Mouse (Mus musculus): ENCODE results near the gene Fgfr2. TPM values are rescaled to one million over a fixed set of nuclear protein-coding genes. Genes with fewer than 3 reads are reported as not detected.

The Fgfr2 gene
- polyA plus RNA-seq, 1 experiment from 2014 or later, result 133 TPM

DNA sequence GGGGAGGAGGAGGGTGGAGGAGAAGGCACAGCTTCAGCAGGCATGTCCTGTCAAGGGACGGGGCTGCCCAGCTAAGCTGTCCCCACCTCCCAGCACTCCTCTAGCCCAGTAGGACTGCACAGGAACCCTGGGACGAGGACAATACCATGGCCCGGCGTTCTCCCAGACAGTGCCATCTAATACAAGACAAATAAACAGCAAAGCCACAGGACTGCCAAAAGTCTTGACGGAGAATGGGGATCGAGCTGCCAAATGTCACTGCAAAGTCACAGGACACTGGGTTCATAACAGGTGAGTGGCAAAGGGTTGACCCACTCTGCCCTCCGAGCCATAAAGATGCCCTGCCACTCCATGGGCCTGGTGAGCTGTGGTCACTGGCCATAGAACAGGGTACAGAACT, 2874.7 kb downstream of the Fgfr2 start:
- Histone ChIP-seq H3K4me2 (replicated peaks; ENCODE audit: low read depth, low read length) (no peak overlapping the region), H3K27ac (ENCODE audit: low read depth, low read length) (no peak overlapping the region), H3K27me3 (ENCODE audit: control insufficient read depth, insufficient read depth, low read length) (no peaks in the 10 kb centered on the region), H3K9me3 (ENCODE audit: control insufficient read depth, low read length) (no peaks in the 10 kb centered on the region), H3K4me3 (ENCODE audit: low read length) (no peak overlapping the region), H3K4me1 (ENCODE audit: control insufficient read depth, insufficient read depth, low read length) (peaks cover 73% of the 10 kb centered on the region), H3K9ac (ENCODE audit: low read depth, low read length) (no peak overlapping the region), H3K36me3 (ENCODE audit: control insufficient read depth, insufficient read depth, low read length) (peaks cover 4% of the 10 kb centered on the region; the same call in 1 of the 2 replicates)
- no peak for ATAC-seq (ENCODE audit: low FRiP score, low TSS enrichment)
- 33% methylated on average over 7 of the region's 7 CpGs for WGBS

DNA sequence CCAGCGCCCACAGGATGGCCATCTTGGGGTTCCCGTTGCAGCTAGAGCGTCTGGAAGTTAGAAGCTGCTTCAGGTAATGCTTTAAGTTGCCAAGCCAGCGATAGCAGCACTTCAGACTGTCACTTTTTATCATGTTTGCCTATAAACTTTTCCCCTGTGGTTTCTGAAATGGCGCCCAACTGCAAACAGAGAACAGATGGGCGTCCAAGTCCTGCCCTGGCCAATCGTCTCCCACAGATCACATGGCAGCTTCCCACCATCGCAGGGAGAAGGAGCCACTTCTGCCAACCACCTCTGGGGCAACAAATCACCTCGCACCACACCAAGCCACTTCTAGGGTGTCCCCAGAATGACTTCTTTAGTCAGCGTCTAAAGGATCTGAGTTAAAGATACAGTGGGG, 2875.3 kb downstream of the Fgfr2 start:
- H3K9ac ChIP-seq (ENCODE audit: low read depth, low read length), result no peak overlapping the region
- no peak overlapping the region for H3K4me3 ChIP-seq (ENCODE audit: low read length)
- H3K4me1 ChIP-seq (ENCODE audit: control insufficient read depth, insufficient read depth, low read length), result peaks cover 72% of the 10 kb centered on the region
- no peak overlapping the region for H3K27ac ChIP-seq (ENCODE audit: low read depth, low read length)
- peaks cover 4% of the 10 kb centered on the region; the same call in 1 of the 2 replicates for H3K36me3 ChIP-seq (ENCODE audit: control insufficient read depth, insufficient read depth, low read length)
- no peak for ATAC-seq (ENCODE audit: low FRiP score, low TSS enrichment)
- H3K9me3 ChIP-seq (ENCODE audit: control insufficient read depth, low read length), result no peaks in the 10 kb centered on the region
- no peak overlapping the region for H3K4me2 ChIP-seq (replicated peaks; ENCODE audit: low read depth, low read length)
- H3K27me3 ChIP-seq (ENCODE audit: control insufficient read depth, insufficient read depth, low read length), result no peaks in the 10 kb centered on the region
- WGBS, result 77% methylated on average over 10 of the region's 10 CpGs

DNA sequence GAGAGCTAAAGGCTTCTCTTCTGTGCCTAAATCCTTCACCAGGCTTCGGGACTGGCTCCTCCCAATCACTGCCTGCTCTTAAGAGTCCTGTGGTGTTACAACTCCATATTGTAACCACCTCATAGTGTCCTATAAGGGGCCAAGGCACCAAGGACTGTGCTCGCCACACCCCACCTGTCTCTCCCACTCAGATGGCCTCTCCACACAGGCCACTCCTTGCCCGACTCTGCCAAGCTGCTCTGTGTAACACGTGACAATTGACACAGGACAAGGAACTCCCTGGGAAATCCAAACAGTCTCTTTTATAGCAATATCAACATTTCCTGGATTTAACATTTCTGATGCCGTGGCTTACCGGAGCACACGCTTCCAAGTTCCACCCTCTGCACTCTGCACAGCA, 2876.7 kb downstream of the Fgfr2 start:
- WGBS, result 43% methylated on average over 7 of the region's 7 CpGs
- no peak overlapping the region for H3K4me3 ChIP-seq (ENCODE audit: low read length)
- H3K9ac ChIP-seq (ENCODE audit: low read depth, low read length), result no peak overlapping the region
- no peak for ATAC-seq (ENCODE audit: low FRiP score, low TSS enrichment)
- H3K27me3 ChIP-seq (ENCODE audit: control insufficient read depth, insufficient read depth, low read length), result no peaks in the 10 kb centered on the region
- H3K9me3 ChIP-seq (ENCODE audit: control insufficient read depth, low read length), result no peaks in the 10 kb centered on the region
- H3K4me2 ChIP-seq (replicated peaks; ENCODE audit: low read depth, low read length), result no peak overlapping the region
- no peak overlapping the region for H3K27ac ChIP-seq (ENCODE audit: low read depth, low read length)
- H3K36me3 ChIP-seq (ENCODE audit: control insufficient read depth, insufficient read depth, low read length), result no peaks in the 10 kb centered on the region
- H3K4me1 ChIP-seq (ENCODE audit: control insufficient read depth, insufficient read depth, low read length), result peaks cover 70% of the 10 kb centered on the region

DNA sequence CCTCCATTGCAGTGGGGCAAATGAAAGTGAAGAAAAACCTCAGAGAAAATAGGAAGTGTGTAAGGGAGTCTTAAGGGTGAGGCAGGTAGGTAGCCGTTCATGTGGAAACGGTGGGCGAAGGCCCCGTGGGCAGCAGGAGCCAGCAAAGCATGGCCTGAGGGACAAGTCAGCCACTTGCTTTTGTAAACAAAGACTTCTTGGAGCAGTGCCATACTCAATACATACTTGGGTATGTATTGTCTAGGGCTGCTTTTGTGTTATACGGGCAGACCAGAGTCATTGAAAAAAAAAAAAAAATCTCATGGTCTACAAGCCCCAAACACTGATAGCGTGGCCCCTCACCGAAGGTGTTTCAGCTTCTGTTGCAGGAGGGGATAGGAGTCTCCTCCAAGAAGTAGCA, 2878.6 kb downstream of the Fgfr2 start:
- ATAC-seq (ENCODE audit: low FRiP score, low TSS enrichment), result no peak
- no peak overlapping the region for H3K4me3 ChIP-seq (ENCODE audit: low read length)
- 52% methylated on average over 7 of the region's 7 CpGs for WGBS
- H3K4me1 ChIP-seq (ENCODE audit: control insufficient read depth, insufficient read depth, low read length), result peaks cover 67% of the 10 kb centered on the region
- H3K4me2 ChIP-seq (replicated peaks; ENCODE audit: low read depth, low read length), result no peak overlapping the region
- H3K9ac ChIP-seq (ENCODE audit: low read depth, low read length), result no peak overlapping the region
- H3K36me3 ChIP-seq (ENCODE audit: control insufficient read depth, insufficient read depth, low read length), result no peaks in the 10 kb centered on the region; the same call in 1 of the 2 replicates
- no peak overlapping the region for H3K27ac ChIP-seq (ENCODE audit: low read depth, low read length)
- no peaks in the 10 kb centered on the region for H3K27me3 ChIP-seq (ENCODE audit: control insufficient read depth, insufficient read depth, low read length)
- H3K9me3 ChIP-seq (ENCODE audit: control insufficient read depth, low read length), result no peaks in the 10 kb centered on the region

DNA sequence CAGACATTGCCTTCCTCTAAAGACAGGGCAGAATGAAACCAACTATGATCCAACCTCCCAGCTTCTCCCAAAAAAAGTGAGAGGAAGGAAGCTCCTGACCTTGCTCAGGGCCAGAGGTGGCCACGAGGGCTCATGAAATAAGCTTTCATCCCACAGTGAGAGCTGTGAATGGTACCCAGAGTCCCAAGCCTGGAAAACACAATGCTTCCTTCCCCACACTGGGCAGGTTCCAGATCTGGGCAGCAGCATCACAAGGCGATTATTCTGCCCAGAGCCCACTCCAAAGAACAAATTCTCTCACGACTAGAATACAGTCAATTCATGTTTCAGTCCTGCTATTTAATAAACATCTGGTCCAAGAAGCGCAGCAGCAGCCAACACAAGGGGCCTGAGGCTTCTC, 2879.3 kb downstream of the Fgfr2 start:
- Histone ChIP-seq H3K4me3 (ENCODE audit: low read length) (no peak overlapping the region), H3K27ac (ENCODE audit: low read depth, low read length) (no peak overlapping the region), H3K36me3 (ENCODE audit: control insufficient read depth, insufficient read depth, low read length) (peaks cover 5% of the 10 kb centered on the region), H3K4me1 (ENCODE audit: control insufficient read depth, insufficient read depth, low read length) (peaks cover 61% of the 10 kb centered on the region), H3K9ac (ENCODE audit: low read depth, low read length) (no peak overlapping the region), H3K9me3 (ENCODE audit: control insufficient read depth, low read length) (no peaks in the 10 kb centered on the region), H3K4me2 (replicated peaks; ENCODE audit: low read depth, low read length) (no peak overlapping the region), H3K27me3 (ENCODE audit: control insufficient read depth, insufficient read depth, low read length) (no peaks in the 10 kb centered on the region)
- ATAC-seq (ENCODE audit: low FRiP score, low TSS enrichment), result no peak
- 87% methylated on average over 4 of the region's 4 CpGs for WGBS

DNA sequence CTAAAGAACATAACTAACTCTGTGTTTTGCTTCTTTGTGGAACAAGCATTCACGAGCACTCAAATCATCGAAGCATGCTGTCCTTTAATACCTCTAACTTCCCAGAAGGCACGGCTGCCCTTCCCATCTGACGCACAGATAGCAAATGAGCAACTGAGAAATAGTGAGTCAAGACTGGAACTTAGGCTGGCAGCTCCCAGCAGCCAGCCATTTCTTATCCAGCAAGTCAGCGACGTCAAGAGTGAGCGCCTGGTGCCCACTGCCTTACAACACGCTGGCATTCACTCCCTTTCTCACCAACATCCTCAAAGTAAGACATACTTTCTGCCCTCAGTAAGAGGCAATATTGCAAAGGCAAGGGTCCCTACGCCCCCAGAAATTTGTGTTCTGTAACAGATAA, 2883.0 kb downstream of the Fgfr2 start:
- no peak for ATAC-seq (ENCODE audit: low FRiP score, low TSS enrichment)
- H3K9ac ChIP-seq (ENCODE audit: low read depth, low read length), result no peak overlapping the region

DNA sequence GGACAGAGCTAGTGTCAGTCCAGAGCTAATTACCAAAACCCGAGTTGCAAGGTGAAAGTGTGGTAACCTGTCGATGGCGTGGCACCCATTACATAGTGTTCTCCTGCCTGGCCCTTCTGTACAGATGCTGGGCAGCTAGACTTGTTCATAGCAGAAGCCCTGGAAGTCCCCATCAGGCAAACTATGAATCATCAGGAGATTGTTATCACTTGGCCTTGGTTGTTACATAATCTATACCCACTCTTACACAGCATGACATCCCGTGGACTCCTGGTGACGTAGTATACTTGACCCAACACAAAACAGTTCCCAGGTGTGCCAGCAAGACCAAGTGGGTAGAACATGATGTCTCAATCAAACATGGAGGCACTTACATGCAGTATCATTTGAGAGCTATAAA, 2885.9 kb downstream of the Fgfr2 start:
- Histone ChIP-seq H3K9me3 (ENCODE audit: control insufficient read depth, low read length) (no peaks in the 10 kb centered on the region), H3K9ac (ENCODE audit: low read depth, low read length) (no peak overlapping the region), H3K36me3 (ENCODE audit: control insufficient read depth, insufficient read depth, low read length) (peaks cover 8% of the 10 kb centered on the region), H3K27me3 (ENCODE audit: control insufficient read depth, insufficient read depth, low read length) (no peaks in the 10 kb centered on the region), H3K4me2 (replicated peaks; ENCODE audit: low read depth, low read length) (no peak overlapping the region), H3K27ac (ENCODE audit: low read depth, low read length) (no peak overlapping the region), H3K4me3 (ENCODE audit: low read length) (no peak overlapping the region), H3K4me1 (ENCODE audit: control insufficient read depth, insufficient read depth, low read length) (peaks cover 37% of the 10 kb centered on the region)
- ATAC-seq (ENCODE audit: low FRiP score, low TSS enrichment), result no peak
- 70% methylated on average over 5 of the region's 5 CpGs for whole genome bisulfite sequencing

More for the DNA sequence above, 2883.0 kb downstream of the Fgfr2 start:
- no peaks in the 10 kb centered on the region for H3K27me3 ChIP-seq (ENCODE audit: control insufficient read depth, insufficient read depth, low read length)
- no peaks in the 10 kb centered on the region for H3K9me3 ChIP-seq (ENCODE audit: control insufficient read depth, low read length)
- WGBS, result 79% methylated on average over 9 of the region's 9 CpGs
- H3K4me3 ChIP-seq (ENCODE audit: low read length), result no peak overlapping the region
- H3K27ac ChIP-seq (ENCODE audit: low read depth, low read length), result no peak overlapping the region
- H3K4me1 ChIP-seq (ENCODE audit: control insufficient read depth, insufficient read depth, low read length), result peaks cover 39% of the 10 kb centered on the region
- H3K36me3 ChIP-seq (ENCODE audit: control insufficient read depth, insufficient read depth, low read length), result peaks cover 8% of the 10 kb centered on the region
- no peak overlapping the region for H3K4me2 ChIP-seq (replicated peaks; ENCODE audit: low read depth, low read length)

DNA sequence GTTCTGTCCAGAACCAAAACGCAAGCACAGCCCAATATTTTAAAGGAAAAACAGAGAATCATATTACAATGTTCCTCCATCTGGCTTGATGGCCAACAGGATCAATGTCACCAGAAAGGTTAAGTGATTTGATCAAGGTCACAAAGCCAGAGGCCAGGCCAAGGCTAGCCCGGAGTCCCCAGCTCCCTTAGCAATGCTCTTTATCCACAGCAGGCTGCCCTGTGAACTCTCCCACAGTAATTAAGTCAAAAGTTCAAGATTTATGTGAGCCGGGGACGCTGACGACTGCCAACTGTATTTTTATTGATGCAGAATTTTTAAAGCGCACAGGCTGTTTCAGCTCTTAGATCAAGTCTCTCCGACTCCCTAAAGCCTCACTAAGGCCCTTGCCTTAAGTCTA, 2889.4 kb downstream of the Fgfr2 start:
- Histone ChIP-seq H3K4me2 (replicated peaks; ENCODE audit: low read depth, low read length) (no peak overlapping the region), H3K9ac (ENCODE audit: low read depth, low read length) (no peak overlapping the region), H3K9me3 (ENCODE audit: control insufficient read depth, low read length) (no peaks in the 10 kb centered on the region), H3K4me1 (ENCODE audit: control insufficient read depth, insufficient read depth, low read length) (peaks cover 26% of the 10 kb centered on the region), H3K36me3 (ENCODE audit: control insufficient read depth, insufficient read depth, low read length) (peaks cover 3% of the 10 kb centered on the region; the same call in 1 of the 2 replicates), H3K27me3 (ENCODE audit: control insufficient read depth, insufficient read depth, low read length) (no peaks in the 10 kb centered on the region), H3K4me3 (ENCODE audit: low read length) (no peak overlapping the region), H3K27ac (ENCODE audit: low read depth, low read length) (no peak overlapping the region)
- WGBS, result 15% methylated on average over 7 of the region's 7 CpGs
- peak; percentile 80 for ATAC-seq (ENCODE audit: low FRiP score, low TSS enrichment)

DNA sequence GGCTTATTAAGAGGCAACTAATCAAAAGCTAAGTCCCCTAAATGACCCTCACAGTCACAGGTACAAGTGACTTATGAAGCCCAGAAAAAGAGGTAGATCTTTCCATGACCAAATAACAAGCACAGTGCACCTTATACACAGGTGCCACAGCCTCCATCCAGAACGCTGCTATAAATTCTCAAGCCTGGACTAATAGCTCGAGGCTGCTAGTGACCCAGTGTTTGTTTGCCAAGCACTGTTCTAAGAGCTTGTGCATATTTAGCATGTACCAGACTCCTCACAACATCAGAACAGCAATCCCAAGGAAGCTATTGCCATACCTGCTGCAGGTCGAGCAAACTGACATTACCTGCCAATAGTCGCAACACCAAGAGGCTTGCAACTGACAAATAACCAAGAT, 2893.1 kb downstream of the Fgfr2 start:
- H3K27ac ChIP-seq (ENCODE audit: low read depth, low read length), result no peak overlapping the region
- no peak overlapping the region for H3K4me2 ChIP-seq (replicated peaks; ENCODE audit: low read depth, low read length)
- ATAC-seq (ENCODE audit: low FRiP score, low TSS enrichment), result no peak
- no peak overlapping the region for H3K9ac ChIP-seq (ENCODE audit: low read depth, low read length)
- peaks cover 15% of the 10 kb centered on the region for H3K4me1 ChIP-seq (ENCODE audit: control insufficient read depth, insufficient read depth, low read length)
- peaks cover 23% of the 10 kb centered on the region for H3K36me3 ChIP-seq (ENCODE audit: control insufficient read depth, insufficient read depth, low read length)
- WGBS, result 78% methylated on average over 4 of the region's 4 CpGs
- H3K4me3 ChIP-seq (ENCODE audit: low read length), result no peak overlapping the region
- H3K27me3 ChIP-seq (ENCODE audit: control insufficient read depth, insufficient read depth, low read length), result no peaks in the 10 kb centered on the region
- no peaks in the 10 kb centered on the region for H3K9me3 ChIP-seq (ENCODE audit: control insufficient read depth, low read length)

Data from kidney, embryonic 14.5 days (tissue).